Mouse (Mus musculus): ENCODE measurements at regions not wholly inside any gene's neighbourhood (a gene's known extent, or its start where the extent isn't known, plus 50 kb on each side); places are given as distances from the start of the nearest gene placed in this dataset.

DNA sequence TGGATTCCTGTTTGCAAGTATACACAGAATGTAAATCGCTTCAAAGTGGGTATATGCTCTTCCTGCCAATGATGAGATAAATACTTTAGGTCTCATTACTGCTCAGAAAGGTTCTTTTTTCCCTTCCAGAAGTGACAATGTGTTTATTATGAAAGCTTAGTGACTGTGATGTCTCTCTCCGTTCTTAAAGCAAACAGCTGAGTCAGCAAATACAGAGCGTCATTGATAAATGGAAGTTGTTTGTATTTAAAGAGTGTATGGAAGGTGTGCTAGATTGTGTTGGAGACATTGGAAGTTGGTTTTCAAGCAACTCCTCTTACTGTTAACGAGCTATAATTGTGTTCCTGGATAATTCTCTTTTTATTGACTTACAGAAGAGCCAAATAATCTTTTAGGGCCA lies 408.0 kb downstream of the Prr30 start:
- intact Hi-C loops (cut with DNase I): no loop called here
- DNase-seq (ENCODE audit: low spot score in 2 of 2): no peak

DNA sequence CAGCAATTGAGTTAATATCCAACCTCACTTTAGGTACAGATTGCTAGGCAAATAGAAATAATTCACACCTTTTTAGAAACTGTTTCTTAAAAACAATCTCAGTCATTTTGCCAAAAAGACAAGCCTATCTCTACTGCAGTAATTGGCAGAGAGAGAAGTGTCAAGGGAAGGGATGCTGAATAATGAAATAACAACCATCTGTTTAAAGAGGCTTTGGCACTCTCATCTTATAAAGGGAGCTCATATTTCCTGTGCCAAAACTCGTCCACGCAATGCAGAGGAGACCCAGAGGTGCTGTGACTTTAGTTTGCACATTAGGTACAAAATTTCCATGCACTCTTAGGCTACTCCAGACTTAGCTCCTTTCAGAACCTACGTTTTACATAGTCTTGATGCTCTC lies 418.2 kb downstream of the Prr30 start:
- no peak for DNase-seq (ENCODE audit: low spot score in 2 of 2)
- intact Hi-C loops (cut with DNase I): no loop called here

DNA sequence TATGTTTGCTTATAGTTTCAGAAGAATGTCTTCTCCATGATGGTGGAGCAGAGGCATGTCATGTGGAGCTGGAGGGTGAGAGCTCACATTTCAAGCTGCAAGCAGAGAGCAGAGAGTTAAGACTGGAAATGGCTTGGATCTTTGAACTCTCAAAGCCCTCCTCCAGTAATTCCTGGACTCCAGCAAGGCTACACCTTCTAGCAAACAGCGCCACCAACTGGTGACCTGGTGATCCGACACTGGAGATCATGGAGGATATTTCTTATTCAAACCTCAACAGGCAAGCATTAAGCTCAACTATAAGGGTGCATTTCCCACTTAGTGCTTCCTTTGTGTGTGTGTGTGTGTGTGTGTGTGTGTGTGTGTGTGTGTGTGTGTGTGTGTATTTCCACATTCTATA lies 446.2 kb downstream of the Prr30 start:
- DNase-seq (ENCODE audit: low spot score in 2 of 2): no peak
- intact Hi-C loops (cut with DNase I): no loop called here

DNA sequence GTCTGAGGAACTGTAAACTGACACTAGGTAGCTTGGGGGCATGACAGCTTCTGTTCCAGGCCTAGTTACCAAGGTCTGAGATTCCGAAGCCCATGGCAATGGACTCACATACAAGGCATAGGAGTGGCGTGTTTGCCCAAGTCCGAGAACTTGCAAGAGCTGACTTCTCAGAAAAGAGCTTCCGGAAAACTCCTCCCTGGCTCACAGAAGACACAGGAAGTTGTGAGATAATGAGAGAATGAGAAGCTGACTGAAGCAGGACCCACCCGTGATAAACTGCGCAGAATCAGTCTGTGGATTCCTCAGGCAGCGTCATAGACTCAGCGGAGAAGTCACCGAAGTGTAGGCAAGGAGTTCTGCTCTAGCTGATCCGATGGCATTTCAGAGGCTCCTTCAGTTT lies 447.4 kb downstream of the Prr30 start:
- DNase-seq (ENCODE audit: low spot score in 2 of 2): no peak
- intact Hi-C loops (cut with DNase I): no loop called here

DNA sequence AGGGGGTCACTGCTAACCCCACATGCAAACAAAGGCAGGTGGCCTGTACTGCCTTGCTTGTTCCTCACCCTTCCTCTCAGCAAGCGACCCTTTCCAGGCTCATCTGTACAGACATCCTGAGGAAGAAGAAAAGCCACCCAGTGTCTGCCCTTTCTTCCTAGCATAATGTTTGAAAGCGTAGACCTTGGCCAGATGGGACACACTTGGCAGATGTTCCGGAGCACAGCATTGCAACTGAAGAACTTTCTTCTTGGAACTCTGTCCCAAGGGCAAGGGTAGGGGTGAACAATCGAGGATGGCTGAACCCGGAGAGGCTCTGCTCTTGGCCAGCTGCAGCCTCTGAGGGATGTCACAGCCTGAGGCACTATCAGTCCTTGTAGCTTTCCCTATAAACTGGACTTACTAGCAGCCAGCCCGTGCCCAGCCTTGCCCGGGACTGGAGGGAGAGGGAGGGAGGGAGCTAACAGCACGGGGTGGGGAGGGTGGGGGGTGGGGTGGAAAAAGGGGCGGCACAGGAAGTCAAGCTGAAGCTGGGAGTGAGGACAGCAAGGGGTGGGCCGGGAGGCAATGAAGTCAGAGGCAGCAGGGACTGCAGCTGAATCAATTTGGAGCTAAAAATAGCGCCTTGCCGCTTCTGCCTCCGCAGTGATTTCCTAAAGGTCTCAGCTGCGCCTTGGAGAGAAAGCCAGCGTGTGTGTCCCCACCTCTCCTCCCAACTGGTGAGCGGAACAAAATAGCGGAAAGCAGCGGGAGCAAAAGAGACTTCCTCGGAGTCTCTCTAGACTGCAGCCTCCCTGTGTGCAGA lies 450.2 kb downstream of the Prr30 start:
- peak; percentile 47 to 57 for DNase-seq (ENCODE audit: low spot score in 2 of 2)
- intact Hi-C loops (cut with DNase I): no loop called here

DNA sequence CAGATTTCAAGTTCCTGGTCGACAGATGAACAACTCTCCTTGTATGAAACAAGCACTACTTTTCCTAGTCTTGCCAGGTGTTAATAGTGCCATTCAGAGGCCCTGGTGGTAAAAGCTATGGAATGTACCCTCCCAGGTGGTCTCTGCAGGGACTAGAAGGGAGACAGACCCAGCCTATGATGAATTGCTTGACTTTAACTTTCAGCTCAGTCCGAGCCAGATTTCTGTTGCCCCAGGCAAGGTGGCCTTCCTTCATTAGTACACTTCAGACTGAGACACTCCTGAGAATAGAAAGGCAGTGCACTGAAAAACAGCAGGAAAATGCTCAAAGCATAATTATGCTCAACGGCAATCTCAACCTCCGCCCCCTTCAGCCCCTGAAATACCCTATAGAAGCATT lies 450.8 kb upstream of the Klf12 start:
- intact Hi-C loops (cut with DNase I): no loop called here
- no peak for DNase-seq (ENCODE audit: low spot score in 2 of 2)

DNA sequence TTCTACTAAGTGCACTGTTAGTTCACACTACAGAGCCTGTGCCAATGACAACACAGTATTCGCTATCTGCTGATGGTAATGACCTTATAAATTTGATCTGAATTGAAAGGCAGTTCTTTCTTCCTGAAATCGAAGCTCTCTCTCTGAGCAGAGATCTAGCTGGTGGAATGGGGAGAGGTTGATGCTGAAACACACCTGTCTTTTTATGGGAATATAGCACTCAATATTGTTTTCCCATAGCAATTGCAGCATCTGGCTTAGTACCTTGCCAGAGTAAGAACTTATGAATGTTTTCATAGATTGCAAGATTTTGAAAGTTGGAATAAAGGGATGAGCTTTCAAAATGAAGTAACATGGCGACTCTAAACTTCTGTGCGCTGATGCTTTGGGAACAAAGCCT lies 444.0 kb upstream of the Klf12 start:
- DNase-seq (ENCODE audit: low spot score in 2 of 2): no peak
- intact Hi-C loops (cut with DNase I): no loop called here

DNA sequence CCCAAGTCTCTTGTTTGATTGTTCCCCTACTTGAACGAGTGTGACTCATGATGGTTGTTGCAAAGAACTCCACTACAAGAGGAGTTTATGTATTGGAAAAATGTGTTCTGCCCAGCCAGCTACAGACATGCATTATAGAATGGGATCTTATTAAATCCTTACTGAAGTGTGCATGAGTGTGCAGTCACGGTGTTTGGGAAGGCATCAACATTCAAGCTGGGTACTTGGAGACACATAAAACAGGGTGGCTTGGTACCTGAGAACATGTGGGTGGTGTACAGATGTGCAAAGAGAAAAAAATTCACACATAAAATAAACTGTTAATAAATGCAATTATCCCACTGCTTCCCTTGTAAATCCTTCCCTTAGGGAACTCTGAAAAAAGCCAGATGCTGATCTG lies 443.2 kb upstream of the Klf12 start:
- DNase-seq (ENCODE audit: low spot score in 2 of 2): no peak
- intact Hi-C loops (cut with DNase I): no loop called here

DNA sequence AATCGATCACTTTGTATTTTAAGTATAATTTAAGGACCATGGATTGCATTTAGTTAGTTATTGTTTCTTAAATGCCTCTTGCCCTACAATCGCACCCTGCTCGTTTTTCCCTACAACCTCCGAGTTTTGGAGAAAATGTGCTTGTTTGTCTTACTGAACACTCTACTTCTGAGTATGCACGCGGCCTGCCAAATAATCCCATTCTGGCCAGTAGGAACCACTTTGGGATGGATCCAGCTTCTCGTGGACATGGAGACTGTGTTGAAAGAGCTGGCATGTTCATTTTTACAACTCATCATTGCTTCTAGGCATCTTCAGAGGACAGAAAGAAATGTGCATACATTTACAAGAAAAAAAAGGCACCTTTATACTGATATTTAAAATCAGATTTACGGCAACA lies 440.5 kb upstream of the Klf12 start:
- intact Hi-C loops (cut with DNase I): no loop called here
- DNase-seq (ENCODE audit: low spot score in 2 of 2): no peak

DNA sequence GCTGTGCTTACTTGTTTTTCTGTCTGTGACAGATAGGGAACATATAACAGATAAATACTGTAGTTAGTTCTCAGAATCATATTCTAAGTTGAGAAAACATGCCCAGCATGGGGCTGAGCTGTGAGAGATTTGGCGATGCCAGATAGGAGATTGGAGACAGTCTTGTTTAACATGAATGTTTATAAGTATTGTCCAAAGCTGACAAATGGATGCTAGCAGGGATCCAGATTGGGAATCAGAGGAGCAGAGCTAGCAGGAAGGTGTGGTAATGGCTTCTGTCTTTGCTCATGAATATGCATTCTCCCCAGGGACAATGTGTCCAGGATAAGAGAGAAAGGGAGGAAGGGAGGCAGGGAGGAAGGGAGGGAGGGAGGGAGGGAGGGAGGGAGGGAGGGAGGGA lies 436.2 kb upstream of the Klf12 start:
- intact Hi-C loops (cut with DNase I): no loop called here
- DNase-seq (ENCODE audit: low spot score in 2 of 2): no peak

DNA sequence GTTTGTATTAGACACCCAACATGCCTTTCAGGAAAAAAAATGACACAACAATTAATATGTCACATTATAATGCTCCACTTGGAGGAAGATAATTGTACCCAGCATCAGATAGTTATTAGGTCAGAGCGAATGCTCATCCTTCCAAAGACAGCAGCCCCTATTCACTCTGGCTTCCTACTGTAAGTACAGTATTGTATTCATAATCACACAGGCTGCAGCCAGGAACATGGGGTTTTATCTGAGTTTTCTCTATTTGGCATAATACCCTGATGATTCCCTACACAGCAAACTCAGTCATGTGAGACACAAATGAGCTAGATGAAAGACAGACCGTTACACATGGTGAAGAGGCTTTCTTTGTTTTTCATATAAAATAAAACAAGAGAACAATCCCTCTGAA lies 430.5 kb upstream of the Klf12 start:
- intact Hi-C loops (cut with DNase I): no loop called here

DNA sequence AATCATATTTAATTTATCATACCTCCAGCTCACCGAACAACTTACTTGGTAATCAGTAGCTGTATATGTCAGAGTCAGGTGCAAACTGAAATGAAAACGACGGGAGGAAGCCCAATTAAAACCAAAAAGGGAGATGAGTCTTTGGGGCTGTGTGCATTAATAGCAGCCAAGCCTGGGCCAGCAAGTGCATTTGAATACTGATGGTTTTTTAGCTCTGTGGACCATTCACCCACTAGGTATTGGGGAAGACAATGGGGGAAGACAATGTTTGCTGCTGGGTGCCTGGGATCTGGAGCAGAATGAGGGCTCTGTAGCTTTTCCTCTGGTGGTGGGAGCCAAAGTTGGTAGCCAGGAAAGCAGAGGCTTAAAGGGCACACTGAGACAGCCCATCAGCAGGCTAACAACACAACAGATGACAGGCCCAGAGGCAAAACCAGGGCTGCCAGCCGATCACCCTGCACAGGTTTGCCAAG lies 429.6 kb upstream of the Klf12 start:
- DNase-seq (ENCODE audit: low spot score in 2 of 2): no peak
- intact Hi-C loops (cut with DNase I): no loop called here

More for the DNA sequence above, 430.5 kb upstream of the Klf12 start:
- DNase-seq (ENCODE audit: low spot score in 2 of 2): no peak

DNA sequence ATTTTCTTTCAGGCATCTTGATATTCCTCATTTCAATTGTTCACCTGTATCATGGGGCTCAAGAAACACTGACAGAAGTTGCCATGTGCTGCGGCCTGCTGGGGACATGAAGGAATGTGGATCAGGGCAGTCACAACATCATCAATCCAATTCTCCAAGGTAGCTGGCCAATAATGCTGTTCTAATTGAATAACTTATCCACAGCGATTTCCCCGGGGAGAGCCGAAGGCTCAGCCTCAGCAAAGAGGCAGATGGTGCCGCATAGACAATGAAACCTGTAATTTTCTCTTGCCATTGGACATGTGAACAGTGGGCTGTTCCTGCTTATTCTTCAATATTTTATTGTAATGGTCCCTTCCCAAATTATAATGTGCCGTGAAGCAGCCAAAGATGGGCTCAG lies 429.1 kb upstream of the Klf12 start:
- intact Hi-C loops (cut with DNase I): no loop called here
- DNase-seq (ENCODE audit: low spot score in 2 of 2): no peak

DNA sequence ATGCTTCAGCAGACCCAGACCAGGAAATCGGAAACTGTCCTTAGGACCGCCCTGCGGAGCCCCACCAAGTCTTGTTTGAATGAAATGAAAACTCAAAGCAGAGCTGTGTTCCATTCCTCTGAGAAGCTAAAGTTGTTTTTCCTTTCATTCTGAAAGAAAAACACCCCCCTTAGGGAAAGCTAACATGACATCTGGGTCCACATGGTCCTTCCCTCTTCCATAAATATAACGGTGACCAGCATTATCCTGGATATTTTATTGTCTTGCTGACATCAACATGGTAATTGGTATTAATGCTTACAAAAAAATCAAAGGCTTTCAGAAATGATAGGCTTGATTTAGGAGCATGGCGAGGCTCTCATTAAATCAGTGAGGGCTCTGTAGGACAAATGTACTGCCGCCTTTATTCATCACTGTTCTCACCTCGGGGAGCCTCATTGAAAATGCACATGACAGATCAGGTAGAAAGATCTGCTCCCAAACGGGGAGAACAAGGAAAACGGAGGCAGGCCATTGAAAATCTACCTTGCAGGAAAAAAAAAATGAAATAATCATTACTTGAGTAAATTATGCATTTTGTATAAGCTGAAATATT lies 381.0 kb upstream of the Klf12 start:
- DNase-seq (ENCODE audit: low spot score in 2 of 2): no peak
- intact Hi-C loops (cut with DNase I): no loop called here

DNA sequence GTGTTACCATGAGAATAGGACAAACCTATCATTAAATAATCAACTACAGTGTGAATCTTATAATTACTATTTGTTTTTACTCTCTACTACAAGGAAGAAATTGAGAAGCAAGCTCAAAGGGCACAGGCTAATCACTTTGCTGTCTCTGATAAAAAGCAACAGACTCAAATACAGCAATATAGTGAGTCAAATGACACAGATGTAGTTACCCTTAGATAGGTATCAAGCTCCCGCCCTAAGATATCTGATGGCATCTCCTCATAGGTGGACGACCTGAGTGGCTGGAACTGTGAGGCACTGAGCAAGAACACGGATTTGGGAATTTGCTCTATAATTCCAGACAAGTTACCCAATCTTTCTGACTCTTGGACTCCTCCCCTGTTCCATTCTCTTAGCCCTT lies 379.7 kb upstream of the Klf12 start:
- intact Hi-C loops (cut with DNase I): no loop called here
- DNase-seq (ENCODE audit: low spot score in 2 of 2): no peak

DNA sequence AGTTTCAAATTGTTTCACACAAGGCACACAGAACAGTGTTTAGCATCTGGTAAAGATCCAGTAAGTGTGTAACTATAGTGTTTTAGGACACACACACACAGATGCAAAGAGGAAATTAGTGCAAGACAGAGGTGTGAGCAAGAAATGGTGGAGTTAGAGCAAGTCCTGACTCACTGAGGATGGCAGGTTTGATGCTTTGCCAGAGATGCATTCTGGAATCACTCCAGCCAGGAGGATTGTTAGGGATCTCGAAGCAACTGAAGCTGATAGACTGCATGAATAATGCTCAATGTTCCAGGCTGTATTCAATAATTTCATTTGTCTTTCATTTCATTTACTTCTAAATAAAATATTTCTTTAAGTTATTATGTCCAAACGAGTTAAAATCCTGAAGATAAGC lies 357.6 kb upstream of the Klf12 start:
- no peak for DNase-seq (ENCODE audit: low spot score in 2 of 2)
- intact Hi-C loops (cut with DNase I): no loop called here

DNA sequence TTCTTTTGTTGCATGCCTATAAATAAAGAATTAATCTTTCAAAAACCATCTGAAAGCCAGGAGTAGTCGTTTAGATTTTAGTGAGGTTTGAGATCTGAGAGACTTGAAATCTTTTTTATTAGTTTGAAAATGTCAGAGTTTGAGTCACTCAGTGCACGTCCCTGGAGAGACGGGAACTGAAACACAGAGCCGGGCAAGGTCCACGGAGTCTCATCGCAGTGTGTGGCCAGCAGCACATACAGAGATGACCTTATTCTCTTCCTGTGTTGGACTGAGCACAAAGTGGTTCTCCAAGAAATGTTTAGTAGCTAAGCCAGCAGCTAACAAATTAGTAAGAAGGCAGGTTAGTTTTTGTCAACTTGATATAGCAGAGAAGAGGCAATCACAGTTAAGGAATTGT lies 350.0 kb upstream of the Klf12 start:
- intact Hi-C loops (cut with DNase I): no loop called here
- no peak for DNase-seq (ENCODE audit: low spot score in 2 of 2)

DNA sequence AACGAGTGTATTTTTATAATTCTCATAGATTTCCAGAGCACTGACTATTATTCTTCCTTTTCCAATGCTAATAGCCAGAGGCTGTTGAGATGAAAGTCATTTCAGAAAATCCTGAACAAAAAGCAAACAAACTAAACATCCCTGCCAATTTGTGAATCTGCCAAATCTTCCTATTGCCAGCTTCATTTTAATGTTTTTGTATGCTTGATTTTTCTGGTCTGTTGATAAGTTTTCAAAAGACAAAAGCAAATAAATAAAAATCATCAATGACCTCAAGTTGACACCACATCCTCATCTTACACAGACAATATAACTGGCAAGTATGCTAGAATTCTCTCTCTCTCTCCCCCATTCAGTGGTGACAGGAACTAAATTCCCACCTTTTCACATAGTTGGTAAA lies 347.2 kb upstream of the Klf12 start:
- DNase-seq (ENCODE audit: low spot score in 2 of 2): no peak
- intact Hi-C loops (cut with DNase I): no loop called here

DNA sequence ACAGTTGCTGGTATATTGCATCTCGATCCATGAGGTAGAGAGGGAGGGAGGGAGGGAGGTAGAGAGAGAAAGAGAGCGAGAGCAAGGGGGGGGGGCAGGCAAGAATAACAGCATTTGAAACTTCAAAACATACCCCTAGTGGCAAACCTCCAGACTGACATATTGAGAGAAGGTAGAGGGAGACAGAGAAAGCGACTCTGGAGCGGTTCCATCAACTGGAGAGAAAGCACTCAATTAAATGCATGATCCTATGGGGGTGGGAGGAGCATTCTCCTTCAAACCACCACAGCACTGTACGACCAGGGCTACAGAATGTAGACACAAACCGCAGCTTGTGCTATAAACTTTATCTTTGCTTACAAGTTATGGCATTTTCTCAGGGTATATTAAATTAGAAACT lies 345.7 kb upstream of the Klf12 start:
- intact Hi-C loops (cut with DNase I): no loop called here
- DNase-seq (ENCODE audit: low spot score in 2 of 2): no peak

DNA sequence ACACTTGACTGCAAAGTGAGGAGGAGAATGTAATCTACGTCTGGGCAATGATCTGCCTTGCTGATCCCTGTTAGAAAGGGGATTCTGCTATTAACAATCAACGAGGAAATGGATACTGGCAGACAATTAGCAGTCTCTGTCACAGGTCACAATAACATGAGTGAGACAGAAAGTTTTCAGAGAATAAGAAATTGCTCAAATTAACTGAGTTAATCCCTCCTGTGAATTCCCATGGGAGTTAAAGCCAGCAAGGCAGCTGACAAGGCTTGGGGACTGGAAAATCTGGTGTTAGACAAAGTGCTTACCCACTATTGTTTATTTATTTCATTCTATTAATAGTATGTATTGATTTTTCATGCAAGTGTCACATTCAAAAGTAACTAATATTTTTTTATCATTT lies 343.0 kb upstream of the Klf12 start:
- intact Hi-C loops (cut with DNase I): no loop called here

DNA sequence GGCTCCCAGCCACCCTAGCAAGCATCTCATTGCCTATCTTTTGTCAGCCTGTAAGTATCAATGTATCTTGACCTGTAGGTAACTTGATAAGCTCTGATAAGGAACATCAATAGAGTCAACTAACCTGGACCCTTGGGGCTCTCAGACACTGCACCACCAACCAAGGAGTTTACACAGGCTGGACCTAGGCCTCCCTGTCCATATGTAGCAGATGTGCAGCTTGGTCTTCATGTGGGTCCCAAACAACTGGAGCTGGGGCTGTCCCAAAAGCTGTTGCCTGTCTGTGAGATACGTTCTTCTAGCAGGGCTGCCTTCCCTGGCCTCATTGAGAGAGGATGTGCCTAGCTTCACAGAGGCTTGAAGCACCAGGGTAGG lies 335.2 kb upstream of the Klf12 start:
- intact Hi-C loops (cut with DNase I): no loop called here
- no peak for DNase-seq (ENCODE audit: low spot score in 2 of 2)

More for the DNA sequence above, 343.0 kb upstream of the Klf12 start:
- DNase-seq (ENCODE audit: low spot score in 2 of 2): no peak

Data from left cerebral cortex, postnatal 36 days (tissue).